Mouse (Mus musculus) embryonic facial prominence, embryonic 14.5 days (tissue): ENCODE measurements at regions not wholly inside any gene's neighbourhood (a gene's known extent, or its start where the extent isn't known, plus 50 kb on each side); places are given as distances from the start of the nearest gene placed in this dataset.
"Not testable (repeated sequence)": the region's sequence is repeated elsewhere in the genome, so short reads cannot be mapped to it uniquely, and the experiment has no call there.

ENCODE experiments used
- ATAC-seq: fragments of 200-750 bp; cut with Nextera tagmentation; 2 replicates; pipeline ENCODE4 v1.8.0; 2017; ENCODE audit warnings: low read depth, moderate number of reproducible peaks, moderate TSS enrichment
- DNase-seq: peaks from one replicate; pipeline ENCODE4 v3.0.0-alpha.2; 2015; ENCODE audit warnings: low spot score
- H3K27ac ChIP-seq: fragments of 300-500 bp; sonication (generic); replicated peaks from 2 replicates; pipeline ENCODE4 v1.5.1; 2014; ENCODE audit warnings: low read depth, mild to moderate bottlenecking, low read length, moderate library complexity
- H3K27me3 ChIP-seq: fragments of 300-500 bp; sonication (generic); replicated peaks from 2 replicates; pipeline ENCODE4 v1.6.1; 2014; ENCODE audit warnings: low read length; ENCODE audit not compliant: control insufficient read depth, insufficient read depth
- H3K36me3 ChIP-seq: fragments of 300-500 bp; sonication (generic); 2 replicates; pipeline ENCODE4 v1.6.1; 2014; ENCODE audit warnings: low read length, mixed read lengths; ENCODE audit not compliant: control insufficient read depth, insufficient read depth
- H3K4me1 ChIP-seq: fragments of 300-500 bp; sonication (generic); 2 replicates; pipeline ENCODE4 v1.6.1; 2014; ENCODE audit warnings: antibody characterized with exemption, low read length; ENCODE audit not compliant: control insufficient read depth, insufficient read depth
- H3K4me2 ChIP-seq: fragments of 300-500 bp; sonication (generic); 2 replicates; pipeline ENCODE4 v1.6.1; 2014; ENCODE audit warnings: low read depth, mild to moderate bottlenecking, low read length, moderate library complexity, mixed read lengths
- H3K4me3 ChIP-seq: fragments of 300-500 bp; sonication (generic); 2 replicates; pipeline ENCODE4 v1.5.1; 2014; ENCODE audit warnings: low read depth, mild to moderate bottlenecking, low read length
- H3K9ac ChIP-seq: fragments of 300-500 bp; sonication (generic); 2 replicates; pipeline ENCODE4 v1.6.1; 2014; ENCODE audit warnings: low read depth, mild to moderate bottlenecking, low read length, moderate library complexity, mixed read lengths
- H3K9me3 ChIP-seq: fragments of 300-500 bp; sonication (generic); 2 replicates; pipeline ENCODE4 v1.6.1; 2016; ENCODE audit warnings: low read length; ENCODE audit not compliant: control insufficient read depth
- WGBS: fragments of 180-500 bp; shearing (Covaris S2); extraction: QIAGEN DNeasy Blood & Tissue Kit; methylation state at CpG from one replicate; pipeline ENCODE4 v1.1.7; 2014; 5-methylcytosine and 5-hydroxymethylcytosine counted together

DNA sequence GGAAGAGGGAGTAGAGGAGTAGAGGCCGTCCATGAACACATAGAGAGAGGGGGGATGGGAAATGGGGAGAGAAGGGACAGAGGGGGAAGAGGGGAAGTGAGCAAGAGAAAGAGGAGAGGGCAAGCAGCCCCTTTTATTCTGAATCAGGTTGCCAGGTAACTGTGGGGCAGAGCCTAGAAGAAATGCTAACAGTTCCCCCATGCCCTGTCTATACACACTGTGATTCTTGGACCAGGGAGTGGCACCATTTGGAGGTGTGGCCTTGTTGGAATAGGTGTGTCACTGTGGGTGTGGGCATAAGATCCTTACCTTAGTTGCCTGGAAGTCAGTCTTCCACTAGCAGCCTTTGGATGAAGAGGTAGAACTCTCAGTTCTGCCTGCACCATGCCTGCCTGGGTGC, 154.5 kb upstream of the Tacr1 start:
- not testable (repeated sequence) for H3K27me3 ChIP-seq, H3K4me1 ChIP-seq, H3K4me3 ChIP-seq, H3K9ac ChIP-seq, H3K27ac ChIP-seq, H3K9me3 ChIP-seq, DNase-seq, H3K36me3 ChIP-seq, H3K4me2 ChIP-seq, ATAC-seq
- WGBS, result 67% methylated on average over 1 of the region's 1 CpGs

DNA sequence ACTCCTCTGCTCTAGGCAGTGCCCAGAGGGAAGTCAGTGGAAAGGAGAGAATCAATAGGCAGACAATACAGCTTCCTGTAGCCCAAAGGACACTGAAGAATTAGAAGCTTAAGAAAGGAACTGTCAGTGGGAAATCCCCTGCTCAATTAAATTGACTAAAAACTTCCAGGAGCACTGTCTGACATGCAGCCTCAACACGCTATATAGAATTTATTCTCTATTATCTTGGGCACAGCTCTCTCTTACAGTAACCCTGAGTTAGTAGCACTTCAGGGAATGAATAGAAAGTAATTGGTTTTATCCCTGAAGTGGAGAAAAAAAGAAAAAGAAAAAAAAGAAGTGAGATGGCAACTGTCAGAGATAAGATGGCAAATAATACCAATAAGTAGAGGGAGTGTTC, 117.6 kb upstream of the Tacr1 start:
- DNase-seq (no peak), ATAC-seq (no peak)
- H3K27ac ChIP-seq, result no peak overlapping the region
- H3K27me3 ChIP-seq, result no peaks in the 10 kb centered on the region
- H3K4me1 ChIP-seq, result no peaks in the 10 kb centered on the region
- no peak overlapping the region for H3K4me3 ChIP-seq
- H3K9ac ChIP-seq, result no peak overlapping the region
- no peak overlapping the region for H3K4me2 ChIP-seq
- H3K9me3 ChIP-seq, result no peaks in the 10 kb centered on the region
- H3K36me3 ChIP-seq, result no peaks in the 10 kb centered on the region
- 68% methylated on average over 1 of the region's 1 CpGs for WGBS

DNA sequence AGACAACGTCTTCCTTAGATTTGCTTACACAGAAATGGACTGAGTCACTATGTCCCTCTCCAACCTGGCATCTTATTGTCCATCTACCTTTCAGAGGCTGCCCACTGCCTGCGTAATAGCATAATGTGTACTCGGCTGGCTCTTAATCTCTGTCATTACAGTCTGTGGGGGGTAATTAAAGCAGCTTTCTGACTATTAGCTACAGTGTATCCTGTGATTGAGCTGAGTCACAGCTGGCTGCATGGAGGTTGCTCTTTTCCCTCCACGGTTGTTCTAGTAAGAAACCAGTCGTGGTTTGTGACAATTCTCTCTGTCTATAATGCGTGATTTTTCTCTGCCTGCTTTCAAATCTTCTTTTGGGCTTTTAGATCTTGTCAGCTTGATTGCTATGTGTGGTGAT, 116.9 kb upstream of the Tacr1 start:
- Histone ChIP-seq H3K27ac (no peak overlapping the region), H3K4me2 (no peak overlapping the region), H3K4me1 (no peaks in the 10 kb centered on the region), H3K9me3 (no peaks in the 10 kb centered on the region), H3K36me3 (no peaks in the 10 kb centered on the region), H3K4me3 (no peak overlapping the region), H3K27me3 (no peaks in the 10 kb centered on the region), H3K9ac (no peak overlapping the region)
- WGBS, result 44% methylated on average over 6 of the region's 6 CpGs
- no peak for ATAC-seq
- no peak for DNase-seq

DNA sequence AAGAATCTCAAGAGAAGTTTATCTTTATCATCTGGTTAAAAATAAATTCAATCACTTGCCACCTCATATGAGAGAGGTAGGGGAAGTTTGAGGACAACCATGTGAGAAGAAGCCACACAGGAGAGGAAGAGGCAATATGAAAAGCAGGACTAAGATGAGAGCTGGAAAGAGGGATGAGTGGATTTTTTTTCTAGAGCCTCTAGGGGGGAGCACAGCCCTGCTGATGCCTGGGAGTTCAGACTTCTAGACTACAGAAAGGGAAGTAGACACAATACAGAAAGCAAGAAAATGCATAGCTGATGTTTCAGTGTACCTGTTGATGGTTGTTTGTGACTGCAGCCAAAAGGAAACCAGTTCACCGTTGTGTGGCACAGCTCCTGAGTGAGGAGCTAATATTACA, 108.6 kb upstream of the Tacr1 start:
- no peak overlapping the region for H3K4me2 ChIP-seq
- H3K4me3 ChIP-seq, result no peak overlapping the region
- H3K9ac ChIP-seq, result no peak overlapping the region
- no peaks in the 10 kb centered on the region for H3K27me3 ChIP-seq
- ATAC-seq, result no peak
- no peaks in the 10 kb centered on the region for H3K4me1 ChIP-seq
- H3K36me3 ChIP-seq, result no peaks in the 10 kb centered on the region
- 91% methylated on average over 1 of the region's 1 CpGs for WGBS
- DNase-seq, result no peak
- H3K9me3 ChIP-seq, result no peaks in the 10 kb centered on the region
- no peak overlapping the region for H3K27ac ChIP-seq

DNA sequence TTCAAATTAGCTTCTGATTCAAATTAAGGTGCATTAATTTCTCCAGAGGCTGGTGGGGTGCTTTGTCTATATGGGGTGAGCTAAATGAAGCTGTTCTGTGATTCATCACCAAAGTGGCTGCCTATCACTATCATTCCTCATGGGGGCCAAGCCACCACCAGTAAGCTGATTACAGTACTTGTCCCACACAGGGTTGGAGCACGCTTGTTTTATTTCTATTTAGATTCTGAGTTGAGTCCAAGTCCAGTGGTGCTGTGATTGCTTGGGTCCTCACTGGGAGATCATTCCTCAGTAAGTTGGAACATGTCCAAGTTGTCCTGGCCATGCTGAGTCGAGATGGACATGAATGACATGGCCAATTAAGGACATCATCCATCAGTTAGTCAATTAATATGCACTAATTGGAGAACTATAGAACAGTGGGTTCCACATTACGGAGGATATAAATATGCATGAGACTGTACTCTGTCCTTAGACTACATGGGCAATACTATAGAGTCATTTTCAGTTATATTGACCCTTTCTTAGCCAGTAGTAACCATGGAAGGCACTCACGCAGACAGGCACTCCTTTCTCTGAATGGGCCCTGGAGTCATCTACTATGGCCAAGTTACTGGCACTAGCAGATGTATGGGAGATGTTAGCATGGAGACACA, 105.3 kb upstream of the Tacr1 start:
- Histone ChIP-seq H3K4me2 (no peak overlapping the region), H3K4me3 (no peak overlapping the region), H3K9ac (no peak overlapping the region), H3K4me1 (no peaks in the 10 kb centered on the region), H3K9me3 (no peaks in the 10 kb centered on the region), H3K36me3 (no peaks in the 10 kb centered on the region), H3K27me3 (no peaks in the 10 kb centered on the region), H3K27ac (no peak overlapping the region)
- 75% methylated on average over 4 of the region's 4 CpGs for WGBS
- ATAC-seq, result no peak
- DNase-seq, result no peak

DNA sequence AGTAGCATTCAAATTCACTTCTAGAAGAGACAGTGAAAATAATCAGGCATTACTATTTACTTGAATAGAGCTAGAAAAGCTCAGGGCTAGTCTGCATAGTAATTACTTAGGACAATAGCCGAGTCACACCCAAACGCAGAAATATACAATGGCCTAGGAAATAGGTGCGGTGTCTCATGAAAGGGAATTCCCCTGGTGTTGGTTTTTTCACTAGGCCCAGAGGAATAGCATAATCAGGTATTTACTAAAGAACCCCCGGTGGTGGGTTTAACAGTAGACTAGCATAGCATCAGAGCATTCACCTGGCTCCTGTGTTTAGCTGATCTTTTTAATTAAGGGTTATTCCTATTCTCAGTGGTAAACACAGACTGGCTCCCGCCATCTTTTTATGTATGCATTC, 99.9 kb upstream of the Tacr1 start:
- not testable (repeated sequence) for H3K27ac ChIP-seq, H3K27me3 ChIP-seq, H3K9me3 ChIP-seq, ATAC-seq, H3K9ac ChIP-seq, H3K4me3 ChIP-seq, DNase-seq, H3K4me1 ChIP-seq, H3K4me2 ChIP-seq, H3K36me3 ChIP-seq
- WGBS, result 64% methylated on average over 5 of the region's 5 CpGs

DNA sequence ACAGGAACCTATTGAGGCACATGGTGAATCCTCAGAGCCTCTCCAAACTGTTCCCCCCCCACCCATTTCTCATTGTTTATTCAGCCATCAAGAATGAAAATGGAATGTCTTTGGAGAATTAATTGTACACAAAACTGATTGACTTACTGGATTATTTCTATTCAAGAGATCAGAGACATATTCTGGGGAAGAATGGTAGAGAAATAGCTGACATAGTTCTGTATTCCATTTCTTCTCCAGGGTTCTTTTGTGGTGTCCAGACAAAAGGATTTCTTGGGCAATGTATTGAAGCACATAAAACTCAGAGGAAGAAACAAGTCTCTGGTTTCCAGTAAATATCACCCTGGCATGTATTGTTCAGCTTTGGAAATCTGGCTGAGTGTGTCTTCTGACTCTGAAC, 88.4 kb upstream of the Tacr1 start:
- DNase-seq (no peak), ATAC-seq (no peak)
- Histone ChIP-seq H3K9ac (no peak overlapping the region), H3K4me2 (no peak overlapping the region), H3K4me1 (no peaks in the 10 kb centered on the region), H3K36me3 (no peaks in the 10 kb centered on the region), H3K27me3 (no peaks in the 10 kb centered on the region), H3K9me3 (0 out of 2 replicates have a peak, but pooled peaks cover 3% of the 10 kb centered on the region), H3K27ac (no peak overlapping the region), H3K4me3 (no peak overlapping the region)
